Mouse (Mus musculus) heart, adult 2 months (tissue): ENCODE data around the gene Arxes2.
"Not testable (repeated sequence)": the region's sequence is repeated elsewhere in the genome, so short reads cannot be mapped to it uniquely, and the experiment has no call there.

ENCODE experiments used
- CTCF ChIP-seq: fragments of 200-600 bp; IDR thresholded peaks from 2 replicates; pipeline ENCODE4 v1.8.1; 2022; ENCODE audit warnings: antibody characterized with exemption, mild to moderate bottlenecking, moderate library complexity
- EP300 ChIP-seq: fragments of 200-500 bp; IDR thresholded peaks from 2 replicates; pipeline ENCODE4 v1.6.1; 2011; ENCODE audit warnings: low read depth, low read length, control low read depth; ENCODE audit not compliant: insufficient read depth
- POLR2A ChIP-seq: fragments of 200-500 bp; IDR thresholded peaks from 2 replicates; pipeline ENCODE4 v1.6.1; 2011; ENCODE audit warnings: mild to moderate bottlenecking, low read depth, low read length, control low read depth; ENCODE audit not compliant: insufficient read depth

- not testable (repeated sequence) for TF ChIP-seq CTCF, POLR2A, EP300
Measured at GRCm38 (mm10) chrX:135993192-135993594, 431 bp upstream of the Arxes2 start.
